Mouse (Mus musculus) heart, adult 2 months (tissue): ENCODE measurements at regions not wholly inside any gene's neighbourhood (a gene's known extent, or its start where the extent isn't known, plus 50 kb on each side); places are given as distances from the start of the nearest gene placed in this dataset.
"Not testable (repeated sequence)": the region's sequence is repeated elsewhere in the genome, so short reads cannot be mapped to it uniquely, and the experiment has no call there.

Experiments
- DNase-seq, 2 experiments: peaks; one replicate each; pipeline ENCODE4 v3.0.0; 2021
- H3K27ac ChIP-seq: fragments of 200-600 bp; 2 replicates; pipeline ENCODE4 v1.8.1; 2022
- H3K27me3 ChIP-seq: fragments of 200-500 bp; 2 replicates; pipeline ENCODE4 v1.6.1; 2012; ENCODE audit warnings: mild to moderate bottlenecking, low read length, inconsistent platforms, mixed read lengths; ENCODE audit not compliant: control insufficient read depth, insufficient read depth
- H3K36me3 ChIP-seq: fragments of 200-500 bp; 2 replicates; pipeline ENCODE4 v1.6.1; 2012; ENCODE audit warnings: low read length, inconsistent platforms; ENCODE audit not compliant: control insufficient read depth, insufficient read depth
- H3K4me1 ChIP-seq: fragments of 200-500 bp; 2 replicates; pipeline ENCODE4 v1.6.1; 2011; ENCODE audit warnings: low read length; ENCODE audit not compliant: control insufficient read depth, insufficient read depth
- H3K4me3 ChIP-seq: fragments of 200-600 bp; 2 replicates; pipeline ENCODE4 v1.8.1; 2022
- H3K79me2 ChIP-seq: fragments of 200-500 bp; replicated peaks from 2 replicates; pipeline ENCODE4 v1.6.1; 2012; ENCODE audit warnings: mild to moderate bottlenecking, inconsistent platforms, low read length, moderate library complexity, mixed read lengths; ENCODE audit not compliant: control insufficient read depth, insufficient read depth
- H3K9ac ChIP-seq: fragments of 200-500 bp; 2 replicates; pipeline ENCODE4 v1.6.1; 2012; ENCODE audit warnings: low read depth, mild to moderate bottlenecking, control low read depth, inconsistent platforms, low read length, mixed read lengths
- CTCF ChIP-seq: fragments of 200-600 bp; IDR thresholded peaks from 2 replicates; pipeline ENCODE4 v1.8.1; 2022; ENCODE audit warnings: antibody characterized with exemption, mild to moderate bottlenecking, moderate library complexity
- EP300 ChIP-seq: fragments of 200-500 bp; IDR thresholded peaks from 2 replicates; pipeline ENCODE4 v1.6.1; 2011; ENCODE audit warnings: low read depth, low read length, control low read depth; ENCODE audit not compliant: insufficient read depth
- POLR2A ChIP-seq: fragments of 200-500 bp; IDR thresholded peaks from 2 replicates; pipeline ENCODE4 v1.6.1; 2011; ENCODE audit warnings: mild to moderate bottlenecking, low read depth, low read length, control low read depth; ENCODE audit not compliant: insufficient read depth
- WGBS: fragments of 180-500 bp; shearing (Covaris S2); methylation state at CpG from one replicate; pipeline ENCODE4 v1.1.7; 2018; 5-methylcytosine and 5-hydroxymethylcytosine counted together
- intact Hi-C: fragments of 180-260 bp; cut with DNase I; formaldehyde crosslinking; loops from one replicate; pipeline ENCODE4 v1.15.1; 2025

GRCm38 (mm10) chr8:57016329-57016728, 304.5 kb upstream of the Hand2 start:
- Histone ChIP-seq H3K4me1 (no peaks in the 10 kb centered on the region), H3K9ac (no peak overlapping the region), H3K27ac (no peak overlapping the region), H3K79me2 (no peaks in the 10 kb centered on the region), H3K36me3 (no peaks in the 10 kb centered on the region), H3K4me3 (no peak overlapping the region), H3K27me3 (no peaks in the 10 kb centered on the region)
- DNase-seq, result no peak
- TF ChIP-seq POLR2A, result no peak
- TF ChIP-seq CTCF, result no peak
- no peak for TF ChIP-seq EP300
- intact Hi-C loops, result no loop called here
- 80% methylated on average over 3 of the region's 3 CpGs for WGBS

DNA sequence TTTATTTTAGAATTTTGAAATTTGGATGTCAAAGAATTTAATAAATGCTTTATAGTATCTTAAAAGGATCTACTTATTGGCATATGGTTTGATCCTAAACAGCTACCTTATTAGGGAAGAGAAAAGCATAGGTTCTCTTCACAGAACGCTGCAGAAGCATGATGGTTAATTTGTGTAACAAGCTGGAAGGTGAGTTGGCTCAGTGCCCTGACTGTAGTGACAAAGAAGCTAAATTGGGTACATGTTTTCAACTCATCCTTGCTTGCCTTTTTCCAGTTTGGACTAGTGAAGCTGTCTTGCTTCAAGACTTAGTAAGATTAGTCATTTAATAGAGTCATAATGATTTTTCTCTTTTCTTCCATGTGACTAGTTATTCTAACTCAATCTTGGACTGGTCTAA, 292.7 kb upstream of the Hand2 start:
- 81% methylated on average over 1 of the region's 1 CpGs for WGBS
- DNase-seq, H3K27ac ChIP-seq, intact Hi-C loops, H3K27me3 ChIP-seq, H3K36me3 ChIP-seq, H3K9ac ChIP-seq, H3K4me3 ChIP-seq, H3K4me1 ChIP-seq, H3K79me2 ChIP-seq: not testable (repeated sequence)

GRCm38 (mm10) chr8:57048490-57048889, 272.3 kb upstream of the Hand2 start:
- no peaks in the 10 kb centered on the region for H3K36me3 ChIP-seq
- H3K27ac ChIP-seq, result no peak overlapping the region
- intact Hi-C loops, result no loop called here
- H3K79me2 ChIP-seq, result no peaks in the 10 kb centered on the region
- H3K4me3 ChIP-seq, result no peak overlapping the region
- no peak for DNase-seq
- 89% methylated on average over 6 of the region's 6 CpGs for WGBS
- no peak overlapping the region for H3K9ac ChIP-seq
- H3K4me1 ChIP-seq, result no peaks in the 10 kb centered on the region
- H3K27me3 ChIP-seq, result no peaks in the 10 kb centered on the region
- TF ChIP-seq CTCF (no peak), POLR2A (no peak), EP300 (no peak)

GRCm38 (mm10) chr8:57048909-57049308, 271.9 kb upstream of the Hand2 start:
- Histone ChIP-seq H3K79me2 (no peaks in the 10 kb centered on the region), H3K27me3 (no peaks in the 10 kb centered on the region), H3K9ac (no peak overlapping the region), H3K27ac (no peak overlapping the region), H3K4me3 (no peak overlapping the region), H3K4me1 (no peaks in the 10 kb centered on the region), H3K36me3 (no peaks in the 10 kb centered on the region)
- 78% methylated on average over 3 of the region's 3 CpGs for WGBS
- intact Hi-C loops, result no loop called here
- no peak for TF ChIP-seq POLR2A
- TF ChIP-seq CTCF, result no peak
- no peak for TF ChIP-seq EP300
- no peak for DNase-seq

GRCm38 (mm10) chr8:57052661-57053060, 268.1 kb upstream of the Hand2 start:
- H3K79me2 ChIP-seq, result no peaks in the 10 kb centered on the region
- no peaks in the 10 kb centered on the region for H3K36me3 ChIP-seq
- H3K4me3 ChIP-seq, result no peak overlapping the region
- no peak for TF ChIP-seq CTCF
- no peak for TF ChIP-seq POLR2A
- TF ChIP-seq EP300, result no peak
- H3K9ac ChIP-seq, result no peak overlapping the region
- no peaks in the 10 kb centered on the region for H3K4me1 ChIP-seq
- WGBS, result 74% methylated on average over 4 of the region's 4 CpGs
- intact Hi-C loops, result no loop called here
- no peak for DNase-seq
- H3K27ac ChIP-seq, result no peak overlapping the region
- no peaks in the 10 kb centered on the region for H3K27me3 ChIP-seq

DNA sequence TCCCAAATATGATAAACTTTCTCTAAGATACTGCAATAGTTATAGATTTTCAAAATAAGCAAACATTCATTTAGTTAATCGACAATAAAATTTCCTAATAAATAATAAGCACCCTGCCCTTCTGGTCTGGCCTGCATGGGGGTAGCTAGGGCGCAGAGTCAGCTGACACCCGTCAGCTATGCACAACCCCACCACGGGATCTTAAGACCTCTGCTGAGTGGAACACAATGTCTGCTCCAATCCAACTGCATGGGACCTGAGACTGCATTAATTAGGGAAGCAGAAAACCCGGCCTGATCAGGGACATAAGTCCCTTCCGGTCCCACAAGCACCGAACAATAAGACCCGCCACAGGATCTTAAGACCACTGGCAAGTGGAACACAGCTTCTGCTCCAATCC, 243.8 kb upstream of the Hand2 start:
- Histone ChIP-seq H3K36me3 (no peaks in the 10 kb centered on the region), H3K4me1 (no peaks in the 10 kb centered on the region), H3K79me2 (no peaks in the 10 kb centered on the region), H3K4me3 (no peak overlapping the region), H3K27me3 (no peaks in the 10 kb centered on the region), H3K9ac (no peak overlapping the region), H3K27ac (no peak overlapping the region)
- WGBS, result 91% methylated on average over 8 of the region's 8 CpGs
- intact Hi-C loops, result no loop called here
- TF ChIP-seq EP300 (no peak), CTCF (no peak), POLR2A (no peak)
- no peak for DNase-seq

DNA sequence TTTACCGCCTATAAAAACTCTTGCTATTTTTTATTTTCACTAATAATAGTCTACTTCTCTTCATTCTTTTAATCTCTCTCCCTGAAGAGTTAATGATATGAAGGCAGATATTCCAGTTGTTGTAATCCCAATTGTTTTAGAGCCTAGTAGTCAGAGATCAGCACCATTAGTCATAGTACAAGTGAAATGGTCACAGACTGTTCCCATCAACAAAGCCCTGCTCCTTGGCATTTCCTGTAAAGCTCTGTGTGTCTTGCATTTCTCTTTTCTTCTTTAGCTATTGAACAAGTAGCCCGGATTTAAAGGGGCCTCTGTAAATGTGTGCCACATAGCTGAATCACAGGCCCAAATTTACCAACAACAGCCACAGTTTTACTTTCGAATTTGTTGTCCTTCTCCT, 234.0 kb upstream of the Hand2 start:
- Histone ChIP-seq H3K4me3 (no peak overlapping the region), H3K9ac (no peak overlapping the region), H3K36me3 (no peaks in the 10 kb centered on the region), H3K4me1 (no peaks in the 10 kb centered on the region), H3K27ac (no peak overlapping the region), H3K27me3 (no peaks in the 10 kb centered on the region), H3K79me2 (no peaks in the 10 kb centered on the region)
- no peak for DNase-seq
- intact Hi-C loops, result no loop called here
- TF ChIP-seq CTCF (no peak), POLR2A (no peak), EP300 (no peak)
- WGBS, result 65% methylated on average over 3 of the region's 3 CpGs
